In the genomic region with DNA sequence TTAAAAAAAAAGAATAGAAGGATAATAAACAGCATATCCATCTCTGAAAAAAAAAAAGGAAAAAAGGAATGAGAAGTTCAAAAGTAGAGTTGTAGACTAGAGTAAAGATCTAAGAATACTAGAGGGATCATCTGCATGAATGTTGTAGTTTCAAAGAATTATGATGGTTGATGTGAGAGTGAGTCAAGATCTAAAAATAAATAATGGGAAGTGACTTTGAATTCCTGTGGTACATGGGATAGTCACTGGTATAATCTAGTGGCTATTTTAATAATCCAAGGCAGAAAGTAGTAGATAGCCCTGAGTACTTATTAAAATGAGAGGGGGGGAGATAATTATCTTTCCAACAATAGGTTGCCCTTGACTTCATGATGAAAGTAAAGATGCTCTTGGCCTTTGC, we compare ENCODE assay signal across 29 mouse cellular contexts. TPM values are rescaled to one million over a fixed set of nuclear protein-coding genes. Genes with fewer than 3 reads are reported as not detected.
A peak's percentile ranks its signal among the peaks of the same experiment; 100 is the strongest.
DNase-seq lines count a peak whose midpoint lies in the region; TF ChIP-seq lines count a peak whose summit lies in the region.
"Had no signal": no experiment of that assay in that cellular context is flagged by ENCODE, and none has a peak within 500 bp of the region (broad histone marks: within the 10 kb centered on the region; RNA-seq: fewer than 3 reads in every experiment).

No protein-coding gene starts in this region.

- H3K79me2 ChIP-seq in heart, adult 2 months (replicated peaks; ENCODE audit: control insufficient read depth, insufficient read depth, low read length), result no peaks in the 10 kb centered on the region; the same call in none of the 2 replicates
- peaks cover 44% of the 10 kb centered on the region for H3K79me2 ChIP-seq in macrophage (ENCODE audit: inconsistent target)

- H3K4me3 ChIP-seq in heart, adult 2 months, result no peak overlapping the region
- no peak overlapping the region for H3K4me3 ChIP-seq in macrophage (ENCODE audit: inconsistent target)
- H3K4me3 ChIP-seq: embryonic facial prominence, embryonic 12.5 days; heart, embryonic 10.5 days; heart, embryonic 15.5 days; hindbrain, embryonic 13.5 days; left cerebral cortex, adult 2 months; limb, embryonic 12.5 days; liver, embryonic 15.5 days; lung, embryonic 15.5 days; neural tube, embryonic 15.5 days had no signal

- no peak for TF ChIP-seq POLR2A in heart, adult 2 months (IDR thresholded peaks at IDR 0.05; ENCODE audit: insufficient read depth, low read depth, low read length)

- intact Hi-C loops in heart, adult 2 months (cut with DNase I), result loop anchor here (5.0 kb wide), 1 partner anchor 54 kb away; a partner anchor contains a TSS

- no peak overlapping the region for H3K9ac ChIP-seq in heart, adult 2 months (ENCODE audit: low read depth, low read length)
- H3K9ac ChIP-seq: embryonic facial prominence, embryonic 12.5 days; heart, embryonic 15.5 days; hindbrain, embryonic 13.5 days; limb, embryonic 12.5 days; liver, embryonic 15.5 days; lung, embryonic 15.5 days; neural tube, embryonic 15.5 days had no signal

- no peaks in the 10 kb centered on the region for H3K27me3 ChIP-seq in heart, adult 2 months (ENCODE audit: control insufficient read depth, insufficient read depth, low read length)
- H3K27me3 ChIP-seq: CH12.LX; embryonic facial prominence, embryonic 12.5 days; heart, embryonic 15.5 days; hindbrain, embryonic 13.5 days; limb, embryonic 12.5 days; liver, embryonic 15.5 days; lung, embryonic 15.5 days; neural tube, embryonic 15.5 days had no signal

- peaks cover 2% of the 10 kb centered on the region; the same call in 1 of the 2 replicates for H3K4me1 ChIP-seq in heart, adult 2 months (ENCODE audit: control insufficient read depth, insufficient read depth, low read length)
- H3K4me1 ChIP-seq: embryonic facial prominence, embryonic 12.5 days; heart, embryonic 10.5 days; limb, embryonic 12.5 days; lung, embryonic 15.5 days; neural tube, embryonic 15.5 days had no signal

- no peak for TF ChIP-seq EP300 in heart, adult 2 months (IDR thresholded peaks at IDR 0.05; ENCODE audit: insufficient read depth, low read depth, low read length)

- peaks cover 6% of the 10 kb centered on the region for H3K36me3 ChIP-seq in heart, adult 2 months (ENCODE audit: control insufficient read depth, insufficient read depth, low read length)
- H3K36me3 ChIP-seq in macrophage (ENCODE audit: inconsistent target), result no peaks in the 10 kb centered on the region
- H3K36me3 ChIP-seq: embryonic facial prominence, embryonic 12.5 days; heart, embryonic 10.5 days; heart, embryonic 15.5 days; hindbrain, embryonic 13.5 days; limb, embryonic 12.5 days; lung, embryonic 15.5 days; neural tube, embryonic 15.5 days had no signal

- no peak for DNase-seq in heart, adult 2 months
- no peak for DNase-seq in heart, postnatal 4 days
- DNase-seq in Muller cell, postnatal 12 days (ENCODE audit: inconsistent ontology term), result peak; percentile 36
- no peak for DNase-seq in thymus, postnatal 4 days
- DNase-seq in frontal cortex, postnatal 25 days (ENCODE audit: low spot score in 2 of 2), result no peak
- DNase-seq in cerebellum, adult 9-10 months, result no peak
- DNase-seq: adrenal gland, postnatal 25 days; cerebellum, adult 18-20 months; cerebellum, postnatal 25 days; embryo, embryonic 11 days; gastrocnemius, postnatal 36 days; heart, postnatal 36 days; kidney, adult 9 months; kidney, postnatal 10 days; midbrain, embryonic 14.5 days; retina, postnatal 1 day; right cerebral cortex, postnatal 25 days; thymus, postnatal 14 days had no signal

- 0 out of 2 replicates have a peak overlapping the region, but pooled peaks have one; percentile 10 for H3K27ac ChIP-seq in heart, adult 2 months
- H3K27ac ChIP-seq in macrophage, result peak overlapping the region; percentile 71
- H3K27ac ChIP-seq: embryonic facial prominence, embryonic 12.5 days; heart, embryonic 10.5 days; heart, embryonic 15.5 days; hindbrain, embryonic 13.5 days; left cerebral cortex, adult 2 months; limb, embryonic 12.5 days; lung, embryonic 15.5 days; neural tube, embryonic 15.5 days had no signal

- TF ChIP-seq CTCF in heart, adult 2 months (IDR thresholded peaks at IDR 0.05), result no peak

RNA-seq across cellular contexts. Expression of a gene that starts 52.3 kb away (rescaled TPM):
- total RNA-seq in heart, adult 2 months (2021), result 10 to 100 TPM; 37.0 to 39.2 TPM
- 9.5 and 20.7 TPM in 2 replicates for polyA plus RNA-seq in heart, adult 2 months (2012; rRNA removed)
- 10 to 100 TPM; 71.4 to 78.4 TPM for total RNA-seq in heart, postnatal 4 days (2021)
- total RNA-seq in macrophage (2018; cell fraction: chromatin; rRNA removed), result 10 to 100 TPM; 10.4 to 57.2 (median 44.2) TPM
- 100 to 1,000 TPM in 1 of 26 experiments, 10 to 100 TPM in 25; 46.5 to 110 (median 72.3) TPM for total RNA-seq in macrophage (2018; cell fraction: cytosol; rRNA removed)
- 100 to 1,000 TPM in 6 of 26 experiments, 10 to 100 TPM in 20; 29.5 to 135 (median 77.4) TPM for total RNA-seq in macrophage (2018; cell fraction: nucleus; rRNA removed)
- 68.2 to 97.6 TPM (median 76.3 TPM) in 3 replicates for polyA plus RNA-seq in macrophage (2018)
